27 mouse cellular contexts compared by ENCODE assay signal in the genomic region with DNA sequence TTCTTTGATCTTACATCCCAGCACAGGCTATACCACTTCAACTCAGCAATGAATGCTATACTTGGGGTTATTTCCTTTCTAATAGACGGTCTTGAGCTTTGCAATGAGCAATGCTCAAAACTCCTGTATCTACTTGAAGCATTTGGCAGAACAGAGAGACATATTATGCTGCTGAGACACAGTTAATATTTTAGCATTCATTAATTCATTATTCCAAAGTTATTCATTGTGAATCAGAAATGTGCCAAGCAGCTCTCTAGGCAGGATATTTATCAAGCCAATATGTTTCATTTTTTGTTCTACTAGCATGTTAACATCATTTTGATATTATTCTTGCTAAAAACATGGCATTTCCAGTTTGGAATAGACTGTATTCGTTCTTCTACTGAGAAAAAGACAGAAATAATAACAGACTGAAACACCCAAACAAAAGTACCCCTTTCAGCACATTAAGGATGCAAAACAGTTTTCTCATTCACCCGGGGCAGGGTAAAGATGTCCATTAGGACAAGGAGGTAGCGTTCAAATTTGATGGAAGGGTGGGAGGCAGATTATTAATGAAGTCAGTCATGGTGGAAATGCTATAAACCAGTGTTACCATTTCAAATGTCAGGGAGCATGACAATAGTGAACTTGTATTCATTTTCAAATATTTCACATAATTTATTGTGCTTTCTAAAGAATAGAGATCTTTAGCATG.
"Had no signal": no experiment of that assay in that cellular context is flagged by ENCODE, and none has a peak within 500 bp of the region (broad histone marks: within the 10 kb centered on the region; RNA-seq: fewer than 3 reads in every experiment).

No protein-coding gene starts in this region.

- H3K9me3 ChIP-seq: heart, embryonic 10.5 days; heart, embryonic 12.5 days; hindbrain, embryonic 10.5 days; hindbrain, embryonic 12.5 days; intestine, embryonic 15.5 days; kidney, embryonic 15.5 days; limb, embryonic 13.5 days; limb, embryonic 15.5 days; liver, embryonic 12.5 days had no signal

- H3K27ac ChIP-seq: heart, embryonic 10.5 days; hindbrain, embryonic 10.5 days; hindbrain, embryonic 12.5 days; hindbrain, embryonic 14.5 days; intestine, embryonic 15.5 days; kidney, embryonic 15.5 days; kidney, postnatal 0 days; limb, embryonic 13.5 days; limb, embryonic 15.5 days; liver, embryonic 12.5 days; liver, embryonic 14.5 days had no signal

- H3K4me1 ChIP-seq: hindbrain, embryonic 10.5 days; hindbrain, embryonic 12.5 days; intestine, embryonic 15.5 days; limb, embryonic 13.5 days; limb, embryonic 15.5 days; liver, embryonic 12.5 days had no signal

- ATAC-seq: hindbrain, embryonic 16.5 days; inflammation-experienced regulatory T-cells, adult 6 months; intestine, embryonic 15.5 days; liver, embryonic 12.5 days had no signal

- H3K4me2 ChIP-seq: heart, embryonic 12.5 days; hindbrain, embryonic 12.5 days; hindbrain, embryonic 14.5 days; intestine, embryonic 15.5 days; kidney, embryonic 15.5 days; limb, embryonic 13.5 days; limb, embryonic 15.5 days; liver, embryonic 12.5 days had no signal

- H3K4me3 ChIP-seq: heart, embryonic 10.5 days; heart, embryonic 12.5 days; hindbrain, embryonic 10.5 days; hindbrain, embryonic 12.5 days; intestine, embryonic 15.5 days; kidney, embryonic 15.5 days; limb, embryonic 13.5 days; limb, embryonic 15.5 days; liver, embryonic 12.5 days had no signal

- DNase-seq: gastrocnemius, postnatal 10 days; gastrocnemius, postnatal 25 days; heart, adult 18-20 months; heart, postnatal 10 days; heart, postnatal 4 days; kidney, adult 11 months; kidney, adult 2 months; kidney, adult 9 months; kidney, postnatal 14 days; kidney, postnatal 36 days; layer of hippocampus, adult 9-11 months; layer of hippocampus, postnatal 36 days; left cerebral cortex, postnatal 4 days had no signal

- H3K36me3 ChIP-seq: heart, embryonic 10.5 days; heart, embryonic 12.5 days; hindbrain, embryonic 10.5 days; hindbrain, embryonic 12.5 days; intestine, embryonic 15.5 days; kidney, embryonic 15.5 days; limb, embryonic 13.5 days; limb, embryonic 15.5 days; liver, embryonic 12.5 days had no signal

- H3K9ac ChIP-seq: heart, embryonic 12.5 days; hindbrain, embryonic 12.5 days; hindbrain, embryonic 14.5 days; intestine, embryonic 15.5 days; kidney, embryonic 15.5 days; limb, embryonic 13.5 days; limb, embryonic 15.5 days; liver, embryonic 12.5 days; liver, embryonic 14.5 days had no signal

- H3K27me3 ChIP-seq: heart, embryonic 12.5 days; hindbrain, embryonic 12.5 days; intestine, embryonic 15.5 days; kidney, embryonic 15.5 days; limb, embryonic 13.5 days; limb, embryonic 15.5 days; liver, embryonic 12.5 days had no signal
